Mouse (Mus musculus) layer of hippocampus, postnatal 10 days (tissue): Measurements from ENCODE around the gene Sox5. TPM values are rescaled to one million over a fixed set of nuclear protein-coding genes. Genes with fewer than 3 reads are reported as not detected.

ENCODE experiments used
- DNase-seq, 2 experiments: peaks; one replicate each; pipeline ENCODE4 v3.0.0; 2021; ENCODE audit warnings: low spot score in 2 of 2
- total RNA-seq, 2 experiments: library from RNA; stranded (reverse); gene quantifications; 2 replicates each; pipeline ENCODE4 v1.2.3; 2021

Gene Sox5
- total RNA-seq, 2 experiments from 2014 or later, result 57.0 to 61.7 TPM

GRCm38 (mm10) chr6:143832483-143833181 lies 949.1 kb downstream of the Sox5 start:
- DNase-seq, result no peak

DNA sequence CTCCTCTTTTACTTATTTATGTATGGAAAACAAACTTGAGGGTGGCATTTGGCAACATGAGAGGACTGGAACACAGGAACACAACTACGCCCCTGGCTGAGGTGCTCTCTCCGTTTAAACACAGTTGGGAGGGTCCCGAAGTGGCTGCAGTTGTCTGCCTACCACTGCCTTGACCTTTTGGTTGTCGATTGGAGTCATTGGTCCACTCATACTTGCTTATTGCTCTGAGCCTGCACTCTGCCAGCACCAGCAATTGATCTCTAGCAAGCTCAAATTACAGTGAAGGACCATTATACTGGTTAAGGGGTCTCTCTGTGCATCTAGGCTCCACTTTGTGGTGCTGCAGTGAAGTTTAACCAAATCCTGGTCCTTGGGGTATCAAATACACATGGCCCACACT lies 950.5 kb downstream of the Sox5 start:
- no peak for DNase-seq

- DNase-seq, result no peak
These were observed 951.6 kb downstream of the Sox5 start for GRCm38 (mm10) chr6:143830131-143830530.

DNA sequence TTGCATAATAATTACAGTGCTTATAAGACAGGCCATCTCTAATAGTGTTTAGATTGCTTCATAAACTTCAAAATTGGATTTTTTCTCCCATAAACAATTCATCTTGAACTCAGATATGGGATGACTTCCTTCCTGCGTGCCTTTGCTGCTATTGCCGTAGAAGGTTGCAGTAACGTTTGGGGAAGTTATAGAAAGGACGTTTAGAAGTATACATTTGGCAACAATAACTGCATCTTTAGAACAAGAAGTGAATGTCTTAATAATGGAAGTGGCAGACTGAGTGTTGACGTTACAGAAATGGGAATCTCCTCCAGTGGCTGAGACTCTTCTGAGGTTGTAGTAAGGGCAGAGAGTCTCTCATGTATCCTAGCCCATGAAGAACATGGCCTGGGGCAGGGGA lies 955.0 kb downstream of the Sox5 start:
- DNase-seq, result no peak

DNA sequence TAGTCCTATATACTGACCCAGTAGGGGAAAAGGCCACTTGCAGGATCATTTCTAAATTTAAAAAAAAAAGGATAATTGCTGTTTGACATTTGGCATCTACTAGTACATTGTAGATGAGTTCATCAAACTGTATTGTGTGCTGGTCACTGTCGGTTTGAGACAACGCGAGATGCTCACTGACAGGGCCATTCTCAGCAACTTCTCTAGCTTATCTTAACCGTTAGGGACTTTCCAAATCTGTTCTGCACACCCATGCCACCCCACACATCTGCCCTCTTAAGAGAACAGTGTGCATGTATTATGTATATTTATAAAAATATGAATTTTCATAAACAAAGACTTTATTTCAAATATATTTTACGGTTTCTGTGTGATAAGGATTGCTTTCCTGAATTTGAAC lies 955.8 kb downstream of the Sox5 start:
- no peak for DNase-seq

GRCm38 (mm10) chr6:143825086-143825485 lies 956.7 kb downstream of the Sox5 start:
- no peak for DNase-seq

GRCm38 (mm10) chr6:143788446-143788845 lies 993.3 kb downstream of the Sox5 start:
- no peak for DNase-seq

DNA sequence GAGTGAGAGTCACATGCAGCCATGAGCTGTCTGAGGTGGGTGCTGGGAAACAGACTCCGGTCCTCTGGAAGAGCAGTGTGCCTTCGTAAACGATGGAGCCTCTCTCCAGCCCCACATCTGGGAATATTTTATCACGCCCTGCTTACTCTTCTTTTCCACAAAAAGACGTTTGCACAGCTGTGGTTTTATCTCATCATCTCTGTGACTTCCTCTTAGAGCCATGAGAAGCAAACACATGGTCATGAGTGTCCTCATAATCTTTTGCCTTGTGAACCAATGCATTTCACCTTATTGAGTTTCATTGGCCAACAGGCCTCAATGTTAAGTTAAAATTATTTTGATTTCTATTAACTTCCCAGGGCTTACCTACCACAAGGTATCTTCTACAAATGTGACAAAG lies 994.4 kb downstream of the Sox5 start:
- DNase-seq, result no peak

GRCm38 (mm10) chr6:143785685-143786084 lies 996.1 kb downstream of the Sox5 start:
- DNase-seq, result no peak
